Mouse (Mus musculus): ENCODE measurements around the gene Zfyve1. TPM values are rescaled to one million over a fixed set of nuclear protein-coding genes. Genes with fewer than 3 reads are reported as not detected.

Gene Zfyve1
- total RNA-seq, 2 experiments from 2014 or later, result 43.6 to 44.9 TPM

- DNase-seq (ENCODE audit: low spot score in 2 of 2), result no peak
- intact Hi-C loops (cut with DNase I), result loop anchor here (5.0 kb wide), 1 partner anchor 50 kb away; no protein-coding TSS in a partner anchor
Observed at GRCm38 (mm10) chr12:83582747-83583146, 14.3 kb downstream of the Zfyve1 start.

GRCm38 (mm10) chr12:83582106-83582505 lies 14.9 kb downstream of the Zfyve1 start:
- intact Hi-C loops (cut with DNase I), result loop anchor here (5.0 kb wide), 1 partner anchor 50 kb away; no protein-coding TSS in a partner anchor
- no peak for DNase-seq (ENCODE audit: low spot score in 2 of 2)

GRCm38 (mm10) chr12:83580283-83580682 lies 16.7 kb downstream of the Zfyve1 start:
- intact Hi-C loops (cut with DNase I), result loop anchor here (5.0 kb wide), 1 partner anchor 48 kb away; no protein-coding TSS in a partner anchor
- DNase-seq (ENCODE audit: low spot score in 2 of 2), result no peak

- intact Hi-C loops (cut with DNase I), result no loop called here
- no peak for DNase-seq (ENCODE audit: low spot score in 2 of 2)
Observed at GRCm38 (mm10) chr12:83578896-83579569, 18.0 kb downstream of the Zfyve1 start.

GRCm38 (mm10) chr12:83578356-83578755 lies 18.7 kb downstream of the Zfyve1 start:
- DNase-seq (ENCODE audit: low spot score in 2 of 2), result no peak
- intact Hi-C loops (cut with DNase I), result no loop called here

- no peak for DNase-seq (ENCODE audit: low spot score in 2 of 2)
- intact Hi-C loops (cut with DNase I), result no loop called here
Observed at GRCm38 (mm10) chr12:83577445-83577844, 19.6 kb downstream of the Zfyve1 start.

- DNase-seq (ENCODE audit: low spot score in 2 of 2), result no peak
- intact Hi-C loops (cut with DNase I), result no loop called here
Observed at GRCm38 (mm10) chr12:83572717-83573116, 24.3 kb downstream of the Zfyve1 start.

- no peak for DNase-seq (ENCODE audit: low spot score in 2 of 2)
- intact Hi-C loops (cut with DNase I), result no loop called here
Observed at GRCm38 (mm10) chr12:83569866-83570265, 27.2 kb downstream of the Zfyve1 start.

GRCm38 (mm10) chr12:83562589-83562988 lies 34.4 kb downstream of the Zfyve1 start:
- no peak for DNase-seq (ENCODE audit: low spot score in 2 of 2)
- intact Hi-C loops (cut with DNase I), result no loop called here

GRCm38 (mm10) chr12:83560189-83560588 lies 36.8 kb downstream of the Zfyve1 start:
- intact Hi-C loops (cut with DNase I), result no loop called here
- DNase-seq (ENCODE audit: low spot score in 2 of 2), result no peak

- no peak for DNase-seq (ENCODE audit: low spot score in 2 of 2)
- intact Hi-C loops (cut with DNase I), result no loop called here
Observed at GRCm38 (mm10) chr12:83558496-83558895, 38.5 kb downstream of the Zfyve1 start.

GRCm38 (mm10) chr12:83555605-83556004 lies 41.4 kb downstream of the Zfyve1 start:
- no peak for DNase-seq (ENCODE audit: low spot score in 2 of 2)
- intact Hi-C loops (cut with DNase I), result no loop called here

- no peak for DNase-seq (ENCODE audit: low spot score in 2 of 2)
- intact Hi-C loops (cut with DNase I), result no loop called here
Observed at GRCm38 (mm10) chr12:83553816-83554215, 43.2 kb downstream of the Zfyve1 start.

- intact Hi-C loops (cut with DNase I), result no loop called here
- no peak for DNase-seq (ENCODE audit: low spot score in 2 of 2)
Observed at GRCm38 (mm10) chr12:83551305-83551704, 45.7 kb downstream of the Zfyve1 start.

- intact Hi-C loops (cut with DNase I), result no loop called here
- no peak for DNase-seq (ENCODE audit: low spot score in 2 of 2)
Observed at GRCm38 (mm10) chr12:83544791-83545190, 52.2 kb downstream of the Zfyve1 start.

- DNase-seq (ENCODE audit: low spot score in 2 of 2), result no peak
- intact Hi-C loops (cut with DNase I), result no loop called here
Observed at GRCm38 (mm10) chr12:83543997-83544396, 53.0 kb downstream of the Zfyve1 start.

- DNase-seq (ENCODE audit: low spot score in 2 of 2), result no peak
- intact Hi-C loops (cut with DNase I), result no loop called here
Observed at GRCm38 (mm10) chr12:83536039-83536438, 61.0 kb downstream of the Zfyve1 start.

- intact Hi-C loops (cut with DNase I), result no loop called here
- DNase-seq (ENCODE audit: low spot score in 2 of 2), result no peak
Observed at GRCm38 (mm10) chr12:83535428-83535827, 61.6 kb downstream of the Zfyve1 start.

- intact Hi-C loops (cut with DNase I), result loop anchor here (5.0 kb wide), 1 partner anchor 48 kb away; no protein-coding TSS in a partner anchor
- DNase-seq (ENCODE audit: low spot score in 2 of 2), result no peak
Observed at GRCm38 (mm10) chr12:83534190-83534589, 62.8 kb downstream of the Zfyve1 start.

GRCm38 (mm10) chr12:83532966-83533365 lies 64.1 kb downstream of the Zfyve1 start:
- intact Hi-C loops (cut with DNase I), result loop anchor here (5.0 kb wide), 1 partner anchor 49 kb away; no protein-coding TSS in a partner anchor

GRCm38 (mm10) chr12:83531992-83532391 lies 65.0 kb downstream of the Zfyve1 start:
- DNase-seq (ENCODE audit: low spot score in 2 of 2), result no peak
- intact Hi-C loops (cut with DNase I), result loop anchor here (5.0 kb wide), 1 partner anchor 50 kb away; no protein-coding TSS in a partner anchor

More at GRCm38 (mm10) chr12:83532966-83533365, 64.1 kb downstream of the Zfyve1 start:
- DNase-seq (ENCODE audit: low spot score in 2 of 2), result no peak

Measured in left cerebral cortex, postnatal 36 days (tissue).